Mouse (Mus musculus): ENCODE measurements around the gene Pah.

DNA sequence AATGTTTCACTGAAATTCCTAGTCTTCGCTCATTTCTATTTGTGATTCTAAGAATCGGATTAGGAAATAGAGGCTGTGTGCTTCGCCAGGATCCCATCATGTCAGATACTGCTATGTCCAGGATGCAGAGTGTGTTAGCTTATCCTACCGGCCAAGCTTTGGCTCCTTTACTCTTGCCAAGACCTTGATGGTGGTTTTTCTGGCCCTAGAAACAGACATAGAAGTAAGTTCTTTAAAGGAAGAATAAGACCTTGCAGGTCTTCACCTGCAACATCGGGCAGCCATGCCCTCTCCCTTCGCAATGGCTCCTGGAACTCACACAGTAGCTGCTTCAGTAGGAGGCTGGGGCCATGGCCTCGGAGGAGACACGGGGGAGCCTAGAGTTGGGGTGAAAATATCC, 24.2 kb downstream of the Pah start:
- TF ChIP-seq CTCF (IDR thresholded peaks at IDR 0.05) (no peak), EP300 (IDR thresholded peaks at IDR 0.05) (no peak)

Data from lung, postnatal 0 days (tissue).